Mouse (Mus musculus): ENCODE results near the gene Slco1a1.
"Not testable (repeated sequence)": the region's sequence is repeated elsewhere in the genome, so short reads cannot be mapped to it uniquely, and the experiment has no call there.

Slco1a1 gene

DNA sequence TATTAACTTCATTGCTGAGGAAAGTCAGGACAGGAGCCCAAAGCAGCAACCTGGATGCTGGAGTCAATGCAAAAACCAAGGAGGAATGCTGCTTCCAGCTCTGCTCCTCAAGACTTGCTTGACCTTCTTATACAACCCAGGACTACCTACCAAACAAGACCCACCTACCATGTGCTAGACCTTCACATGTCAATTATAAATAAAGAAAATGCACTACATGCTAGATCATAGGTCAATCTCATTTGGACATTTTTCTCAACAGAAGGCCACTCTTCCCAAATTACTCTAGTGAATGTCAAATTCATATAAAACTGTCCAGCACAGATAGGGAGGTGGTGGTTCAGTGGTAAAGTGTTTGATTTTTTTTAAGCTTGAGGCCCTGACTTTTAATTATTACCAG lies at the start of gene Slco1a1:
Gene Slco1a1 (minus strand): TSS at position 101 of the 400 bp plus-strand sequence.
- no peak for DNase-seq

DNA sequence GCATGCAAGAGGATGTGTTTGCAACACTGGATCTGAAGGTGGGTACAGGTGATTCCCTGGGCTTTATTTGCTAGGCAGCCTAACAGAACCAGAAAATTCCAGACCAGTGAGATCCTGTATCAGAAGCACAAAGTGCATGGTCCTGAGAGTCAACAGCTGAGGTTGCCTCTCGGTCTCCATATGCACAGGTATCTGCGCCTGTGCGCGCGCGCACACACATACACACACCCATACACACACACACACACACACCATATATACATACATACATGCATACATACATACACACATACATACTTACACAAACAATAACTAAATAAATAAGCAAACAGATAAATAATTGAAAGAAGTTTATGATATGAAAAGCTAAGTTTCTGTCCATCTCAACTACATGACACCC lies 40.0 kb upstream of the Slco1a1 start:
- no peak for DNase-seq

DNA sequence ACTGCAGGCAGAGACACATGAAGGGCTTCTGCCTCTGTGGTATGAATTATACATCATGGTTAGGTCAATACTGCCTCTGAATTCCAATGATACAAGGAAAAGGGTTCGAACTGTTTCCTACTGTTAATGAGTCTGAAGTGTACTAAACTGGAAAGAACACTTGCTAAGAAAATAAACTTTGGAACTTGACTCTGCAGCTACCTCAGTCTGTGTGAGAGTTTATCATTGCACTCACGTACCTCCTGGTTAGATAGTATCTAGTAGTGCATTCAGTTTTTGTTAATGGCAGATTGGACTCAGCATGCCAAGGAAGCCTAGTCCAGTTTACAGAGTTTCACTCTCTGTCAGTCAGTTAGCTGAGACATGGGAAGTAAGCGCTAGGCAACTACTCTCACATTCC lies 37.9 kb upstream of the Slco1a1 start:
- DNase-seq, result no peak

DNA sequence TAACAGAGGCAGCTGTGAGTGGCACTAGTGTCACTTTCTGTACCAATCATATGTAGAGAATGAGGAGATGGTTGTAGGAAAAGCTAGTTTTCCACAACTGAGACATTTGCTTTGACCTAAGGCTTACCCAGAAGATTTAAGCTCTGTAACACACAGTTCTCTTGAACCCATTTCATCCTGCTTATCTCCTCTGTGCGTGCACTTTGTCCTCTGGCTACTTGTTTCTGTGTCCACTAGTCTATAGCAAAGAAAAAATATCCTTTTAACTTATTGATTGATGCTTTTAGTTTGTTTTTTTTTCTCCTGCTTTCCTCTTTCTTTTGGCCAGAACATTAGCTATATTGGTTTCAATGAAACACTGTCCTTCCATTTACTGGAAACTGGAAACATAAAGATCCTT lies 15.7 kb upstream of the Slco1a1 start:
- no peak for DNase-seq

DNA sequence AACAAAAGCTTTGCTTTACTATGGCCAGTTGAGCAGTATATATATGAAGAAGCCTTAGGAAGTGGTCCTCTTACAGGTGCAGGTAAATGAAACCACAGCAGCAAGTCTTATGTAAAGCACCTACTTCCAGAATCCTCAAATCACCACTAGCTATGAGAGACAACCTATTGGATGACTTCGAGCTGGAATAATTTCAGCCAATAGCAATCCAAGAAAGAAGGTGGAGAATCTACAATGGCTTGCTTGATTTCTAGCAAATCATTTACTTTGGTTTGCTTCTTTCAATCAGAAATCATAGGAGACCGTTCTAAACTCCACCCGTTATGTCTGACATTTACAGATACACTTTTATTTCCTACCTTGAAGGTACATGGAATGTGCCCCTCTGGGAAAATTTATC lies 15.1 kb upstream of the Slco1a1 start:
- no peak for DNase-seq

DNA sequence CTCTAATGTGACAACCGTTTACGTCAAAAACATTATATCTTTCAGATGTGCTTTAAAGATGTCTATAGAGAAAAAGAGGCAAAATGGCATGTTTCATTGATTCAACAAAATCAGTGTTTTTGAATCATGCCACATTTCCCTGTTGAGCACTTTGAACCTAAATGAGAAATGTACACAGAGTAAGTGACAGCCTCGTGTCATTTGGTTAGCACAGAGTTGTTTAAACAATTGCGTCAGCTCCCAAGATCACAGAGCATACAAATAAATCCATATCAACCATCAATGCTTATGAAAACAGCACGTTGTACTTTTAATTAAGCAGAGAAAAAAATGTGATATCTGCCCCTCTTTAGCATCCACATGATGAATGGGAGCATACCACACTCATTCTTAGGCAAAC lies 13.7 kb upstream of the Slco1a1 start:
- no peak for DNase-seq

DNA sequence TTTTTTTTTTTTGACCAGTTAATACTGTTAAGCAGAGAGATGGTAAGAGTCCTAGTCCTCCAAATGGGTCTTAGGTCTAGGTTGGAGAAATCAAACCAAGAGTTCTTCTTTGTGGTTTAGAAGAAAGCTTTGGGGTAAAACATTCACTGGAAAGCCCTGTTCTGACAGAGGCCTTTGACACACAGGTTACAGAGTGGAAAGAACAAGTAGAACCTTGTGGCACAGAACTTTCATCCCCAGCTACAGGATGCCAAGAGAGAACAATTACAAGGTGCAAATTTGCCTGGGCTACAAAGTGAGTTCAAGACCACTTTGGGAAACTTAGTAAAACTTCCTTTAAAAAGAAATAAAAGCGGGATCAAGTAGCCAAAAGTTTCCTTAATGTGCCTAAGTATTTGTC lies 6.3 kb downstream of the Slco1a1 start:
- no peak for DNase-seq

DNA sequence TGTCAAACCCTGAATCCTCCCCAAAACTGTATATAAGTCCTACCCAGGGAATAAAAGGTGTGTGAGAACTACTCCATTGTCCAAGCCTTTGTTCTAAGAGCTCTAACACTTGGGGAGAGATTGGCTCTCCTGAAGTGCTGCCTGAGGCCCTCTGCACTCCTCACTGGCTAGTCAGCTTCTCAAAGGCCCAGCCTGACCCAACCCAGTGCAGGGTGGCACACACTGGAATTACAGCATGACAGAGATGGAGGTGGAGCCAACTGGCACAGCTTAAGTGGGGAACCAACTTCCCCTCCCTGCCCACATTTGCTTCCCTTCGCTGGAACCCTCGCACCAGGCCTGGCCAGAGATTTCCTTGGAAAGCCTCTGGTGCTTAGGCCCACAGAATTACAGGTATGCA lies 48.6 kb downstream of the Slco1a1 start:
- no peak for DNase-seq

DNA sequence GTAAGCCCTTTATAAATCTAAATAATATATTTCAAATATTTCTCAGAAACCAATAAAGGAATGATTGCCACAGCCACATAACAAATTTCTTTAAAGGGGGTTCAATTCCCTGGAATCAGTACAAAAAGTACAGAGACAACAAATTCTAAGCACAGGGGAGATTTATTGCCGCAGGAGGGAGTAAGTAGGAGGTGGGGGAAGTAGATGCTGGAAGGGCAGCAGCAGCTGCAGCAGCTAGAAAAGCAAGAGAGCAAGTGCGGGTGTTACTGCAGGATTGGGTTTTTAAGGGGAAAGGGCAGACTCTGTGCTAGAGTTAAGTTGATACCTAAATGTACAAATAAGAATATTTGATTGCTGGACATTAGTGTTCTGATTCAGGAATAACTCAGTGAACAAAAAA lies 57.0 kb downstream of the Slco1a1 start:
- DNase-seq, result no peak

DNA sequence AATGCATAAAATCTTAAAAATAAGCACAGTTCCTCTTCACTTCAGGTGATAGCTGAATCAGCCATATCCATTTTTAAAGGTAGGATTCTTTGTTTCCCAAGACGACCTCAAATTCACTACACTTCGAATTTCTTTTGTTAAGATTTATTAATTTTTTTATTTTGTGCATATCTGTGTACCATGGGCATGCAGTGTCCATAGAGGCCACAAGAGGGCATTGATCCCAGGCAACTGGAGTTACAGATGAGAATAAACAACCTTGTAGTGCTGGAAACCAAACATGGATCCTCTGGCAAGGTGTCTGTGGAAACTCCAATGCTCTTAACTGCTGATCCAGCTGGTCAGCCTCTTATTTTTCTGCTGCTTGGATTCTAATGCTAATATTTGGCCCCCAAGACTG lies 58.5 kb downstream of the Slco1a1 start:
- DNase-seq, result no peak

DNA sequence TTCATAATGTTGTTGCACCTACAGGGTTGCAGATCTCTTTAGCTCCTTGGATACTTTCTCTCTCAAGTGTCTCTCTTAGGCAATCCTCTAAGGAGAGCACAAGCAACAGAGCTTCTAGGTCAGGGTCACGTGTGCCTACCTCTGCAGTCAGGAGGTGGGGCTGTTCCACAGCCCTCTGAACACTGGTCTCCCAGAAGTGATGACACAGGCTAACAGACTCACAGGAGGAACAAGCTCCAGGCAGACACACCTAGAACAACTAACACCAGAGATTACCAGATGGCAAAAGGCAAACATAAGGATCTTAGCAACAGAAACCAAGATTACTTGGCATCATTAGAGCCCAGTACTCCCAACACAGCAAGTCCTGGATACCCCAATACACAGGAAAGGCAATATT lies 64.2 kb downstream of the Slco1a1 start:
- DNase-seq, result no peak

DNA sequence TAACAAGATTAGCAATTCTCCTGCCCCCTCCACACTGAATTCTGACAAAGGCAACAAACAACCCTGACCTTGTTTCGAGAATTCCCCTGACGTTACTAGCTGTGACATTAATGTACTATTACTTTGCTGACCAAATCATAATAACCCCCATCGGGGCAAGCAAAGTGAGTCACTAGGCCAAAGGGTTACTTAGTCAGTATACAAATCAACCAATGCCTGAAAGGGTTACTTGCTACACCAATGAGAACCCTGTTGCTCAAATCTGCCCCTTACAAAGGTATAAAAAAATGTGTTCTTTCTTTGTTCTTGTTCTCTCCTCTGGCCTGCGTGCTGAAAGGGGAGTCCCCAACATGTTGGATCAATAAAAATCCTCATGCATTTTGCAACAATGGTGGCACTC lies 71.0 kb downstream of the Slco1a1 start:
- not testable (repeated sequence) for DNase-seq

DNA sequence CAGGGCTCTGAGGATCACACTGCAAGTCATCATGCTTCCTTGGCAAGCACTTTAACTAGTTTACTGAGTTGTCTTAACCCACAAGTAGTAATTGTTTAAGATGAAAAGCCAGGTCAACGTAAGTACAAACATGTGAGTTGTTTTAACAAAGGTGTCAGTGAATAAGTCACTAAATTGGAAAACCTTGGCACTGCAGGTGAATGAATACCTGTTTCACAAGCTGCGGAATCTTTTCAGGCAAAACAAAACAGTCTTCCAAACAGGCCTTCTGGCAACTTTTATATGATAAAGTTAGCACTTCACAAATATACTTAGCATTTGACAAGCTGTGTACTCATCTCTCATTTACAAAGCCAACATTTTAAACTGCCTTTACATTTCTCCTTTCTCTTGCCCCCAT lies 75.1 kb downstream of the Slco1a1 start:
- DNase-seq, result no peak

DNA sequence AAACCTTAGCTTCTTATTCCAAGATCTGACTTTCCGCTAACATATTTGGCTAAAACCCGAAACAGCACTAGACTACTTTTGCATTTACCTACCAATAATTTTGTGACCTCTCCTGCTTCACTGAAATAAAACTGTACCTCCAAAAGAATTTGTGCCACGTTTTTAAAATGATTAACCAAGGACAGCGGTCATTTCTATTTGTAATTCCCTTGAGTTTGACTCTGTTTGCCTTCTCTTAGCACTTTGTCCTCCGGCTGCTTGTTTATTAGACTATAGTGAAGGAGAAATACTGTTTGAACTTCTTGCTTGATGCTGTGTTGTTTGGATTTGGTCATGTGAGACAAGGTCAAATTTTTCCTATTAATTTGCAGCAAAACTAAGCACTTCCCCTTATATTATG lies 78.0 kb downstream of the Slco1a1 start:
- no peak for DNase-seq

DNA sequence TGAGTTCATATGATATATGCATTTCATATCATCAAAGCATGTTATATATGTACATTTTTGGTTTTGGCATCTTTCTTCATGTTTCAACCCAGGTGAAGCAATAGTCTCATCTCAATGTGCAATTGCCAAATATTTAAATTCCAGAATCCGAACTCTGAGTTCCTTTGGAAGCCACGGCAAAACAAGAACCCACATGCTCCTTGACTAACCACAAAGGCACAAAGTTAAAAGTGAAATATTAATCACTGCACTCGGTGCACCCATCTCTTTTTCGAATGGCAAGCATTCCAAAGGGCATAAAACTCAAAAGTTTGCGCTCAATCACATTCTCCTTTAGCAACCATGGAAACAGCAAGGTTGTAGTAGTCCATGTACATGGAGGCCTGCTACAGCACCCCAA lies 80.7 kb downstream of the Slco1a1 start:
- no peak for DNase-seq

DNA sequence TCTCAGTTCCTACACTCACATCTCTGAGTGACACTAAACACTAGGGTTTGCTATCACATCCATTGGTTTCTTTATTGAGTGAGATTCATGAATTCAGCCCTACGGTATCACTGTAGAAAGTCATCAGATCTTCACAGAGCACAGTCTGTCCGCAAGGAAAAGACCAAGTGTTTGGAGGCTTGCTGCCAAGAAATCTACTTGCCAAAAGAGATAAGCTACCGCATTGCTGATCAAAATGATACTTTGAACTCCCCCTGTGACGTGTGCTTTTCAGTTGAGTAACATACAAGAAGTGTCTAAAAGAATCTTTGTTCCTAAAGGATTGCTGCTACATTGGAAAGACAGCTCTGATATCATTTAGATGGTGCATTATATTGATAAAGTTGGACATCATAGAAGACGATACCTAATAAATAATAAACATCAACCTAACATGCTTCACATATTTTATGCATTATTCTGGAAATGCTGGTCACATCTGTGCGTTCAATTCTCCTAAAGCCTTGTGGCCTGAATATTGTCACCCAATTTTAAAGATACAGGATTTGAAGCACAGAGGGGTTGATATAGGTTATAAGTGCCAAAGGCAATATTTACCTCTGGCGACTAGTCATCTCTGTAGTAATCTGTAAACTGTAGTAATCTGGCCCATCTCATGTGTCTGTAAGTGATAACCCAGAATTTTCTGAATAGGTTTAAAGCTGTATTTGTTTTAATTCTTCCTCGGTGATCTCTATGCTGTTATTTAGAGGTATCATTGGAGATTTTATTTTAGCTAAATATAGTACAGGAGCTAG lies 88.8 kb downstream of the Slco1a1 start:
- DNase-seq, result no peak
